Mouse (Mus musculus) heart, embryonic 16.5 days (tissue): ENCODE data around the gene Tnnc1. TPM values are rescaled to one million over a fixed set of nuclear protein-coding genes. Genes with fewer than 3 reads are reported as not detected.

ENCODE experiments used
- ATAC-seq: fragments of 200-750 bp; cut with Nextera tagmentation; replicated peaks from 2 replicates; pipeline ENCODE4 v1.8.0; 2017; ENCODE audit warnings: moderate number of reproducible peaks; ENCODE audit not compliant: insufficient read depth, low FRiP score; ENCODE audit errors: extremely low read depth
- H3K27ac ChIP-seq: fragments of 300-500 bp; sonication (generic); 2 replicates; pipeline ENCODE4 v1.5.1; 2014; ENCODE audit warnings: mild to moderate bottlenecking, low read length, control low read depth, moderate library complexity
- H3K27me3 ChIP-seq: fragments of 300-500 bp; sonication (generic); 2 replicates; pipeline ENCODE4 v1.6.1; 2014; ENCODE audit warnings: low read length, mixed read lengths; ENCODE audit not compliant: control insufficient read depth, insufficient read depth
- H3K36me3 ChIP-seq: fragments of 300-500 bp; sonication (generic); 2 replicates; pipeline ENCODE4 v1.6.1; 2014; ENCODE audit not compliant: control insufficient read depth, insufficient read depth
- H3K4me1 ChIP-seq: fragments of 300-500 bp; sonication (generic); 2 replicates; pipeline ENCODE4 v1.6.1; 2014; ENCODE audit warnings: low read length, mixed read lengths; ENCODE audit not compliant: control insufficient read depth, insufficient read depth
- H3K4me2 ChIP-seq: fragments of 300-500 bp; sonication (generic); 2 replicates; pipeline ENCODE4 v1.6.1; 2014; ENCODE audit warnings: low read depth, mild to moderate bottlenecking, control low read depth, low read length
- H3K4me3 ChIP-seq: fragments of 300-500 bp; sonication (generic); 2 replicates; pipeline ENCODE4 v1.5.1; 2014; ENCODE audit warnings: mild to moderate bottlenecking, control low read depth, low read length
- H3K9ac ChIP-seq: fragments of 300-500 bp; sonication (generic); 2 replicates; pipeline ENCODE4 v1.6.1; 2014; ENCODE audit warnings: low read length, control low read depth
- H3K9me3 ChIP-seq: fragments of 300-500 bp; sonication (generic); replicated peaks from 2 replicates; pipeline ENCODE4 v1.6.1; 2016; ENCODE audit warnings: low read length; ENCODE audit not compliant: control insufficient read depth
- WGBS: fragments of 180-500 bp; shearing (Covaris S2); extraction: QIAGEN DNeasy Blood & Tissue Kit; methylation state at CpG from one replicate; pipeline ENCODE4 v1.1.7; 2014; 5-methylcytosine and 5-hydroxymethylcytosine counted together
- polyA plus RNA-seq: library from polyadenylated mRNA; unstranded; fragments of >200 nt; fragmentation: Nextera tagmentation; extraction: Ambion mirVana; gene quantifications from 2 replicates; pipeline ENCODE4 v1.2.1, GENCODE M21; 2015

Tnnc1 gene
- polyA plus RNA-seq, 1 experiment from 2014 or later = 5,105 TPM

DNA sequence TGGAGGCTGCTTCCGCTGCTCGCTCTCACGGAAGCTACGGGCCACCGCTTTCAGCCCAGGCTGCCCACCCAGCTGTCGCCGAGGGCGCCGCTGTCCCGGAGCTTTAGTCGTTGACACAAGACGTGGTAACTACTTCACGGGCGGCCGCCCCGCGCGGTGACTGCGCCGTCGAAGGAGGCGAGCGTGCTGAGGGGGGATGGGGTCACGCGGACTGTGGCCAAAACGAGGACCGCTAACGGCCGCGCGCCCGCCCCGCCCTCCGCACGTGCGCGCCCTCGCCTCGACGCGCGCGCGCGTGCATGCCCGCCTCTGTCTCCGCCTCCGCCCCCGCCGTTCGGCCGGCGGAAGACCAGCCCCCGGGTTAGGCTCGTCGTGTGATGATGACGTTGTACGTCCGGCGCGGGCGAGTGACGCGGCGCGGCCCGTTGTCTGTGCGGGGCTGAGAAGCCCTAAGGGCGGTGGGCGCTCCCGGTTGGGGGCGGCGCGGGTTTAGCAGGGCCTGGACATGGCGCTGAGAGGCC, 43.0 kb downstream of the Tnnc1 start, which contains the start of the genes Phf7 and Bap1:
TSS of gene Phf7 (minus strand) at position 234 of the 521 bp plus-strand sequence.
TSS of gene Bap1 (plus strand) at position 367 of the 521 bp plus-strand sequence.
- no peaks in the 10 kb centered on the region for H3K9me3 ChIP-seq
- H3K4me1 ChIP-seq = peaks cover 18% of the 10 kb centered on the region
- under 1% methylated on average over 65 of the region's 75 CpGs for WGBS
- peak within 1 kb of the TSS; percentile 97 for H3K27ac ChIP-seq
- H3K4me2 ChIP-seq = peak within 1 kb of the TSS; percentile 85
- H3K4me3 ChIP-seq = peak within 1 kb of the TSS; percentile 91
- H3K9ac ChIP-seq = peak within 1 kb of the TSS; percentile 99
- peaks cover 30% of the 10 kb centered on the region for H3K36me3 ChIP-seq
- H3K27me3 ChIP-seq = no peaks in the 10 kb centered on the region
- ATAC-seq = peak; percentile 89

- Histone ChIP-seq H3K4me1 (peaks cover 14% of the 10 kb centered on the region), H3K27ac (peak overlapping the region; percentile 75), H3K27me3 (no peaks in the 10 kb centered on the region), H3K36me3 (peaks cover 34% of the 10 kb centered on the region), H3K4me2 (peak overlapping the region; percentile 71), H3K9me3 (no peaks in the 10 kb centered on the region), H3K4me3 (peak overlapping the region; percentile 91), H3K9ac (peak overlapping the region; percentile 99)
- ATAC-seq = no peak; the same call in none of the 2 replicates
- WGBS = under 1% methylated on average over 18 of the region's 18 CpGs
These were observed 43.5 kb downstream of the Tnnc1 start for GRCm38 (mm10) chr14:31251626-31252025.

DNA sequence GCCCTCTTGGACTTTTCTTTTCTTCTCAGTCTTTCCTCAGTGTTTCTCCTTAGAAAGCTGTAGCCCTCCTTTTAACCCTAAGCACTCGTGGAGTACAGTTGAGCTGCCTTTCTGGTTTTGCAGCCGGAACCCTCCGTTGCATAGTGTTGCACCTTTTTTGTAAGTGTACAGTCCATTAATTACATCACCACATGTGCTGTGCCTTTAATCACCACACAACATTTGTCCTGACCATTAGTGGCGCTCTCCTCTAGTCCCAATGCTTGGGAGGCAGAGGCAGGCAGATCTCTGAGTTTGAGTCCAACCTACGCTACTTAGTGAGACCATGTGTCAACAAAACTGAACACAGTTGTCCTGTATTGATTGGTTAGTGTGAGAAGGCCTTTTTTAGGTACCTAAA, 44.0 kb downstream of the Tnnc1 start:
- Histone ChIP-seq H3K4me3 (peak overlapping the region; percentile 91), H3K9ac (peak overlapping the region; percentile 99), H3K27ac (no peak overlapping the region), H3K9me3 (no peaks in the 10 kb centered on the region), H3K36me3 (peaks cover 38% of the 10 kb centered on the region), H3K4me1 (peaks cover 14% of the 10 kb centered on the region), H3K27me3 (no peaks in the 10 kb centered on the region), H3K4me2 (peak overlapping the region; percentile 71)
- 89% methylated on average over 5 of the region's 5 CpGs for WGBS
- ATAC-seq = no peak

DNA sequence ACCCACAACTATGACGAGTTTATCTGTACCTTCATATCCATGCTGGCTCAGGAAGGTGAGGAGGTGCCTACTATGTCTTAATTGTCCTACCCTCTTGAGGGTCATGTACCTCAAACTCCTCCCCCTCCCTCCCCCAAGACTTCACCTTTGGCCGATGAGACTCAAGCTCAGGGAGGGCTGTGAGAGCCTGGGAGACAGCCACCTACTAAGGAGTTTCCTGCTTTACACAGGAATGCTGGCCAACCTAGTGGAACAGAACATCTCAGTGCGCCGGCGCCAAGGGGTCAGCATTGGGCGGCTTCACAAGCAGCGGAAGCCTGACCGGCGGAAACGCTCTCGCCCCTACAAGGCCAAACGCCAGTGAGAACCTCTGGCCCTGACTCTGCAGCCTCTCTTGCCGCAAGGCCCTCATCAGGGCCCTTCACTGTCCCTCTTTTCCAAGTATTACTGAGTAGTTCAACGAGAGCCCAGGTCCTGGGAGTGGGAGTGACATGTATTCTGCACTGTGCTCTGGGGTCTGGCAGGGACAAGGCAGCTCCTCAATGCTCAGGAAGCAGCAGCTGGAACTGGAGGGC, 50.5 kb downstream of the Tnnc1 start:
- no peak for ATAC-seq
- no peak overlapping the region for H3K27ac ChIP-seq
- H3K36me3 ChIP-seq = peaks cover 66% of the 10 kb centered on the region
- no peak overlapping the region for H3K4me2 ChIP-seq
- no peak overlapping the region for H3K4me3 ChIP-seq
- no peaks in the 10 kb centered on the region for H3K27me3 ChIP-seq
- H3K9me3 ChIP-seq = no peaks in the 10 kb centered on the region
- 93% methylated on average over 14 of the region's 14 CpGs for WGBS
- no peak overlapping the region for H3K9ac ChIP-seq
- no peaks in the 10 kb centered on the region for H3K4me1 ChIP-seq

DNA sequence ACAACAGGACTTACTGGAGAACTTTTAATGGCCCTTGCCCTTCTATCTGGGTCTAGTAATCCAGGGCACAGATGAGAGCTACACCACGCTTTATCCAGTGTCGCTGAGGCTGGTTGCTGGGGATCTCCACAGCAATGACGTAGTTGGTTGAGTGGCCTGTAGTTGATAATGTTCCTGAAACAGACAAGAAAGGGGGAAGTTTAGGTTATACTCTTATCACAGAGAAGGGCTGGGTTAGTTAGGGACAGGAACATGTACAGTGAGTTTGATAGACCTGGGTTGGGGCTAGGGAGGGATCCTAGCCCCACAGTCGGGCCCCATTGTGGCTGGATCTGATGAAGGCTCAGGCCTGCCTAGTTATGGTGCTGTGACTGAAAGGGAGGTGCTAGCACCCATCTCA, 52.3 kb downstream of the Tnnc1 start:
- H3K4me2 ChIP-seq = no peak overlapping the region
- peaks cover 51% of the 10 kb centered on the region for H3K36me3 ChIP-seq
- no peaks in the 10 kb centered on the region for H3K27me3 ChIP-seq
- H3K27ac ChIP-seq = no peak overlapping the region
- no peaks in the 10 kb centered on the region for H3K9me3 ChIP-seq
- ATAC-seq = no peak
- no peaks in the 10 kb centered on the region for H3K4me1 ChIP-seq
- WGBS = 89% methylated on average over 4 of the region's 4 CpGs
- H3K4me3 ChIP-seq = no peak overlapping the region
- no peak overlapping the region for H3K9ac ChIP-seq

- Histone ChIP-seq H3K27ac (no peak overlapping the region), H3K9me3 (no peaks in the 10 kb centered on the region), H3K36me3 (peaks cover 46% of the 10 kb centered on the region), H3K9ac (no peak overlapping the region), H3K4me2 (no peak overlapping the region), H3K27me3 (no peaks in the 10 kb centered on the region), H3K4me1 (no peaks in the 10 kb centered on the region), H3K4me3 (no peak overlapping the region)
- ATAC-seq = no peak
- 88% methylated on average over 9 of the region's 9 CpGs for WGBS
These were observed 52.8 kb downstream of the Tnnc1 start for GRCm38 (mm10) chr14:31260932-31261331.

Other genes with a start within 250 kb of the Tnnc1 start
- 43.7 and 45.2 TPM in 2 replicates for gene Glt8d1, start 206.9 kb upstream of the Tnnc1 start, polyA plus RNA-seq
- 337 and 339 TPM in 2 replicates for gene Spcs1, start 206.6 kb upstream of the Tnnc1 start, polyA plus RNA-seq
- gene Pbrm1, start 189.2 kb upstream of the Tnnc1 start, polyA plus RNA-seq = 97.9 and 98.3 TPM in 2 replicates
- gene Gnl3, start 189.2 kb upstream of the Tnnc1 start, polyA plus RNA-seq = 53.1 and 63.0 TPM in 2 replicates
- 90.4 and 95.8 TPM in 2 replicates for gene Smim4, start 79.4 kb upstream of the Tnnc1 start, polyA plus RNA-seq
- gene Nt5dc2, start 77.3 kb upstream of the Tnnc1 start, polyA plus RNA-seq = 288 and 319 TPM in 2 replicates
- gene Stab1, start 39.7 kb upstream of the Tnnc1 start, polyA plus RNA-seq = 36.6 and 43.8 TPM in 2 replicates
- gene Nisch, start 8.6 kb downstream of the Tnnc1 start, polyA plus RNA-seq = 331 and 376 TPM in 2 replicates
- gene Sema3g, start 9.5 kb downstream of the Tnnc1 start, polyA plus RNA-seq = 0.97 TPM in 2 replicates
- gene Phf7, start 43.0 kb downstream of the Tnnc1 start, polyA plus RNA-seq = 9.5 TPM in 2 replicates
- gene Bap1, start 43.1 kb downstream of the Tnnc1 start, polyA plus RNA-seq = 54.5 and 56.4 TPM in 2 replicates
- gene Dnah1, start 115.6 kb downstream of the Tnnc1 start, polyA plus RNA-seq = 0.54 and 0.92 TPM in 2 replicates
- 40.3 and 41.9 TPM in 2 replicates for gene Capn7, start 128.3 kb downstream of the Tnnc1 start, polyA plus RNA-seq
- 25.8 and 26.4 TPM in 2 replicates for gene Sh3bp5, start 227.8 kb downstream of the Tnnc1 start, polyA plus RNA-seq